Mouse (Mus musculus) gastrocnemius, postnatal 4 days (tissue): Measurements from ENCODE around the gene Gm36176. TPM values are rescaled to one million over a fixed set of nuclear protein-coding genes. Genes with fewer than 3 reads are reported as not detected.

ENCODE experiments used
- DNase-seq, 2 experiments: peaks; one replicate each; pipeline ENCODE4 v3.0.0; 2021 to 2022; ENCODE audit warnings: low spot score in 2 of 2, mixed read lengths in 2 of 2
- total RNA-seq, 2 experiments: library from RNA; stranded (reverse); gene quantifications; 2 replicates each; pipeline ENCODE4 v1.2.3; 2021

The Gm36176 gene
- total RNA-seq, 2 experiments from 2014 or later, result not detected

GRCm38 (mm10) chr10:77880305-77880704 lies 33.7 kb downstream of the Gm36176 start:
- no peak for DNase-seq

GRCm38 (mm10) chr10:77882553-77882952 lies 36.0 kb downstream of the Gm36176 start:
- DNase-seq, result no peak

- no peak for DNase-seq
Observed at GRCm38 (mm10) chr10:77886007-77886747, 39.6 kb downstream of the Gm36176 start.

GRCm38 (mm10) chr10:77890987-77891565 lies 44.5 kb downstream of the Gm36176 start:
- no peak for DNase-seq

GRCm38 (mm10) chr10:77895562-77895961 lies 49.0 kb downstream of the Gm36176 start:
- DNase-seq, result no peak

Other genes with a start within 250 kb of the Gm36176 start
- 10 to 100 TPM; 92.1 to 96.0 TPM for gene Sumo3, start 240.7 kb upstream of the Gm36176 start, total RNA-seq
- 10 to 100 TPM; 13.8 to 14.9 TPM for gene Gm49325, start 240.6 kb upstream of the Gm36176 start, total RNA-seq
- gene Ube2g2, start 224.5 kb upstream of the Gm36176 start, total RNA-seq, result 10 to 100 TPM; 89.7 to 93.0 TPM
- gene Tspear, start 160.2 kb upstream of the Gm36176 start, total RNA-seq, result not detected
- gene Gm19402, start 156.0 kb upstream of the Gm36176 start, total RNA-seq, result not detected
- not detected for gene Gm9508, start 149.6 kb upstream of the Gm36176 start, total RNA-seq
- gene Gm10272, start 140.2 kb upstream of the Gm36176 start, total RNA-seq, result not detected
- gene Gm10024, start 135.3 kb upstream of the Gm36176 start, total RNA-seq, result not detected
- not detected for gene Gm10142, start 131.0 kb upstream of the Gm36176 start, total RNA-seq
- not detected for gene Krtap12-1, start 126.2 kb upstream of the Gm36176 start, total RNA-seq
- gene Gm10100, start 120.3 kb upstream of the Gm36176 start, total RNA-seq, result not detected
- not detected for gene Gm18596, start 104.2 kb upstream of the Gm36176 start, total RNA-seq
- gene Gm9736, start 95.4 kb upstream of the Gm36176 start, total RNA-seq, result not detected
- not detected for gene Gm3233, start 87.1 kb upstream of the Gm36176 start, total RNA-seq
- not detected for gene Gm3238, start 75.5 kb upstream of the Gm36176 start, total RNA-seq
- not detected for gene Gm7138, start 69.9 kb upstream of the Gm36176 start, total RNA-seq
- gene Gm3250, start 64.3 kb upstream of the Gm36176 start, total RNA-seq, result not detected
- gene Gm7137, start 58.6 kb upstream of the Gm36176 start, total RNA-seq, result not detected
- not detected for gene Gm9639, start 51.7 kb upstream of the Gm36176 start, total RNA-seq
- not detected for gene Gm19668, start 47.7 kb upstream of the Gm36176 start, total RNA-seq
- not detected for gene Gm9507, start 35.0 kb upstream of the Gm36176 start, total RNA-seq
- gene Gm2696, start 32.1 kb upstream of the Gm36176 start, total RNA-seq, result not detected
- gene Krtap10-4, start 19.7 kb upstream of the Gm36176 start, total RNA-seq, result not detected
- gene Krtap10-10, start 10.9 kb upstream of the Gm36176 start, total RNA-seq, result not detected
- not detected for gene Gm10318, start 6.1 kb downstream of the Gm36176 start, total RNA-seq
- gene Gm3285, start 15.2 kb downstream of the Gm36176 start, total RNA-seq, result not detected
- 1 to 10 TPM; 1.2 to 1.4 TPM for gene Lrrc3, start 55.7 kb downstream of the Gm36176 start, total RNA-seq
- under 1 TPM; 0.32 to 0.88 TPM for gene Trpm2, start 123.8 kb downstream of the Gm36176 start, total RNA-seq
- gene 1810043G02Rik, start 131.7 kb downstream of the Gm36176 start, total RNA-seq, result 10 to 100 TPM; 10.5 to 12.3 TPM
- gene Pfkl, start 163.3 kb downstream of the Gm36176 start, total RNA-seq, result 10 to 100 TPM; 17.0 to 21.0 TPM
- gene Dnmt3l, start 195.1 kb downstream of the Gm36176 start, total RNA-seq, result not detected
- gene Aire, start 196.8 kb downstream of the Gm36176 start, total RNA-seq, result not detected
- 1 to 10 TPM; 3.4 to 4.4 TPM for gene Icosl, start 222.5 kb downstream of the Gm36176 start, total RNA-seq